Mouse (Mus musculus) limb, embryonic 13.5 days (tissue): Measurements from ENCODE around the gene Fyn. TPM values are rescaled to one million over a fixed set of nuclear protein-coding genes. Genes with fewer than 3 reads are reported as not detected.

Experiments used
- ATAC-seq: fragments of 200-750 bp; cut with Nextera tagmentation; 2 replicates; pipeline ENCODE4 v1.8.0; 2017; ENCODE audit warnings: low read depth, moderate number of reproducible peaks, moderate TSS enrichment; ENCODE audit not compliant: low FRiP score
- H3K27ac ChIP-seq: fragments of 300-500 bp; sonication (generic); 2 replicates; pipeline ENCODE4 v1.5.1; 2015; ENCODE audit warnings: inconsistent platforms, mild to moderate bottlenecking, moderate library complexity
- H3K27me3 ChIP-seq: fragments of 300-500 bp; sonication (generic); 2 replicates; pipeline ENCODE4 v1.6.1; 2015; ENCODE audit warnings: mild to moderate bottlenecking, inconsistent platforms
- H3K36me3 ChIP-seq: fragments of 300-500 bp; sonication (generic); 2 replicates; pipeline ENCODE4 v1.6.1; 2015; ENCODE audit warnings: inconsistent platforms, mild to moderate bottlenecking, moderate library complexity
- H3K4me1 ChIP-seq: fragments of 300-500 bp; sonication (generic); 2 replicates; pipeline ENCODE4 v1.6.1; 2015; ENCODE audit warnings: inconsistent platforms
- H3K4me2 ChIP-seq: fragments of 300-500 bp; sonication (generic); replicated peaks from 2 replicates; pipeline ENCODE4 v1.6.1; 2015; ENCODE audit warnings: inconsistent platforms, mild to moderate bottlenecking, moderate library complexity
- H3K4me3 ChIP-seq: fragments of 300-500 bp; sonication (generic); 2 replicates; pipeline ENCODE4 v1.5.1; 2015; ENCODE audit warnings: moderate library complexity, mild to moderate bottlenecking, inconsistent platforms
- H3K9ac ChIP-seq: fragments of 300-500 bp; sonication (generic); 2 replicates; pipeline ENCODE4 v1.6.1; 2015; ENCODE audit warnings: mild to moderate bottlenecking, inconsistent platforms
- H3K9me3 ChIP-seq: fragments of 300-500 bp; sonication (generic); 2 replicates; pipeline ENCODE4 v1.6.1; 2016; ENCODE audit warnings: inconsistent platforms
- WGBS: fragments of 180-500 bp; shearing (Covaris S2); methylation state at CpG from one replicate; pipeline ENCODE4 v1.1.7; 2015; 5-methylcytosine and 5-hydroxymethylcytosine counted together
- polyA plus RNA-seq: library from polyadenylated mRNA; unstranded; fragments of >200 nt; fragmentation: Nextera tagmentation; extraction: Ambion mirVana; gene quantifications from 2 replicates; pipeline ENCODE4 v1.2.1, GENCODE M21; 2015

Gene Fyn
- polyA plus RNA-seq, 1 experiment from 2014 or later = 28.0 TPM

DNA sequence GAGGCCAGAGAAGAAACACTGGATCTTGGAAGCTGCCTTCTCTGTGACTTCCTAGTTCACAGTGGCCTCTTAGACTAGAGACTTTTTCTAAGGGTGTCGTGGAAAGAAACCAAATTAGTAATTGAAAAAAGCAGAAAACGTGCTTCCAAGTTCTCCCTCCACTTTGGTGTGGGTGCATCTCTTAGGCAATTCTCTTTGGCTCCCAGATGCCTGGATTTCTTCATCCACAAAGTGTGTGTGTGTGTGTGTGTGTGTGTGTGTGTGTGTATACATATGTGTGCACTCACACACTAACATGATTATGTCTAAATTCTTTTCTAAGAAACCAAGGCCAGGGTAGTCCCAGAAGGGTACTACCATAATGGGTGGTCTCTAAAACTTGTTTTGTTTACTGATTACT is 245.3 kb downstream of the Fyn start:
- Histone ChIP-seq H3K27me3 (no peaks in the 10 kb centered on the region), H3K4me2 (peak overlapping the region; percentile 59), H3K4me1 (peaks cover 45% of the 10 kb centered on the region), H3K27ac (peak overlapping the region; percentile 89), H3K4me3 (peak overlapping the region; percentile 36), H3K36me3 (no peaks in the 10 kb centered on the region), H3K9me3 (no peaks in the 10 kb centered on the region), H3K9ac (no peak overlapping the region)
- WGBS = 27% methylated on average over 2 of the region's 2 CpGs
- ATAC-seq = no peak

DNA sequence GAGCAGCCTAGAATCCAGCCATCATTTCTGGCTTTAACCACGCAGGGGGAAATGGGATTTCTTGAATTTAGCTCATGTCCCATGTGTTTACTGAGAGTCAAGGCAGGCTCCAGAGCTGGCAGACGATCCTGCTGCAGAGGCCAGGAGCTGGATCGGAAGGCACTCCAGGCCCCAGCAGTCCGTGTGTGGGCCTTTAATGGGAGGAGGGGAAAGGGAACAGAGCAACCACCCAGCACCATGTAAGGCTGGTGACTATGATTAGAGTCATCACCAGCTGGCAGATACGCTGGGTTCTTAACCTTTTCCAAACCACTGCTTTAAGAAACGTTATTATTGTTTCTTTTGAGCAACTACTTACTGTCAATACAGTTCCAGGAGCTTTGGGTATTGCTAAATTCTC is 246.0 kb downstream of the Fyn start:
- no peak overlapping the region for H3K4me3 ChIP-seq
- H3K27ac ChIP-seq = peak overlapping the region; percentile 69
- peak overlapping the region; percentile 59 for H3K4me2 ChIP-seq
- peaks cover 45% of the 10 kb centered on the region for H3K4me1 ChIP-seq
- no peaks in the 10 kb centered on the region; the same call in 1 of the 2 replicates for H3K36me3 ChIP-seq
- no peak overlapping the region for H3K9ac ChIP-seq
- 9% methylated on average over 6 of the region's 6 CpGs for whole genome bisulfite sequencing
- no peaks in the 10 kb centered on the region for H3K27me3 ChIP-seq
- H3K9me3 ChIP-seq = no peaks in the 10 kb centered on the region
- peak; percentile 78; the same call in 1 of the 2 replicates for ATAC-seq

Other genes with a start within 250 kb of the Fyn start
- gene Fam229b, start 234.9 kb upstream of the Fyn start, polyA plus RNA-seq = 13.5 and 14.7 TPM in 2 replicates
- 17.3 and 18.8 TPM in 2 replicates for gene Tube1, start 234.9 kb upstream of the Fyn start, polyA plus RNA-seq
- 0.45 and 0.64 TPM in 2 replicates for gene Ccn6, start 205.1 kb upstream of the Fyn start, polyA plus RNA-seq
- 8.5 and 9.0 TPM in 2 replicates for gene Traf3ip2, start 244.1 kb downstream of the Fyn start, polyA plus RNA-seq